Mouse (Mus musculus) G1E (cell line): ENCODE measurements around the gene Ccdc88b. TPM values are rescaled to one million over a fixed set of nuclear protein-coding genes. Genes with fewer than 3 reads are reported as not detected.

Source experiments
- ATAC-seq: 2 replicates; pipeline ENCODE4 v1.8.0; 2016; ENCODE audit warnings: mild to moderate bottlenecking; ENCODE audit not compliant: insufficient number of reproducible peaks, poor library complexity, low FRiP score, severe bottlenecking; ENCODE audit errors: extremely low read depth
- DNase-seq: peaks from one replicate; pipeline ENCODE4 v3.0.0; 2012; ENCODE audit warnings: low spot score
- H3K27me3 ChIP-seq: 2 replicates; pipeline ENCODE4 v1.6.1; 2012; ENCODE audit warnings: mild to moderate bottlenecking, low read length, inconsistent platforms; ENCODE audit not compliant: insufficient read depth
- H3K36me3 ChIP-seq: replicated peaks from 2 replicates; pipeline ENCODE3; 2012; ENCODE audit warnings: mild to moderate bottlenecking, inconsistent platforms
- H3K4me1 ChIP-seq: 2 replicates; pipeline ENCODE4 v1.6.1; 2012; ENCODE audit warnings: low read depth, low read length, inconsistent platforms, mixed read lengths; ENCODE audit not compliant: insufficient read depth
- H3K4me3 ChIP-seq: 2 replicates; pipeline ENCODE4 v1.5.1; 2012; ENCODE audit warnings: low read depth, mild to moderate bottlenecking, inconsistent platforms, low read length, moderate library complexity, mixed read lengths
- H3K9me3 ChIP-seq: replicated peaks from 2 replicates; pipeline ENCODE4 v1.6.1; 2012; ENCODE audit warnings: inconsistent platforms
- CTCF ChIP-seq: IDR thresholded peaks from 2 replicates; pipeline ENCODE4 v1.5.1; 2012; ENCODE audit warnings: low read depth, low read length, inconsistent platforms, mixed read lengths
- GATA1 ChIP-seq: IDR thresholded peaks from 2 replicates; pipeline ENCODE4 v1.6.1; 2012; ENCODE audit warnings: borderline replicate concordance, low read length, inconsistent platforms, mixed read lengths
- GATA2 ChIP-seq: IDR thresholded peaks from 2 replicates; pipeline ENCODE4 v1.6.1; 2012; ENCODE audit warnings: low read depth, low read length, inconsistent platforms, borderline replicate concordance
- POLR2AphosphoS5 ChIP-seq: IDR thresholded peaks from 2 replicates; pipeline ENCODE4 v1.6.1; 2012; ENCODE audit warnings: low read depth, low read length, inconsistent platforms; ENCODE audit not compliant: insufficient replicate concordance
- TAL1 ChIP-seq: conservative IDR thresholded peaks from 2 replicates; pipeline ENCODE4 v1.6.1; 2012; ENCODE audit warnings: low read depth, low read length, inconsistent platforms, mixed read lengths
- polyA plus RNA-seq: library from polyadenylated mRNA; stranded (reverse); fragments of >175 nt; gene quantifications from 2 replicates; pipeline ENCODE4 v1.2.3, GENCODE M21; 2012
- total RNA-seq, 2 experiments: library from RNA; stranded (forward) in 1 of 2; stranded (reverse) in 1 of 2; fragments of 200-1000 nt in 1 of 2; fragments of >200 nt in 1 of 2; fragmentation: Nextera tagmentation in 1 of 2; gene quantifications; 2 replicates each; pipeline ENCODE4 v1.2.3; 2014 to 2017

The Ccdc88b gene
- total and polyA plus RNA-seq, 3 experiments = 14.6 to 102 (median 54.3) TPM

DNA sequence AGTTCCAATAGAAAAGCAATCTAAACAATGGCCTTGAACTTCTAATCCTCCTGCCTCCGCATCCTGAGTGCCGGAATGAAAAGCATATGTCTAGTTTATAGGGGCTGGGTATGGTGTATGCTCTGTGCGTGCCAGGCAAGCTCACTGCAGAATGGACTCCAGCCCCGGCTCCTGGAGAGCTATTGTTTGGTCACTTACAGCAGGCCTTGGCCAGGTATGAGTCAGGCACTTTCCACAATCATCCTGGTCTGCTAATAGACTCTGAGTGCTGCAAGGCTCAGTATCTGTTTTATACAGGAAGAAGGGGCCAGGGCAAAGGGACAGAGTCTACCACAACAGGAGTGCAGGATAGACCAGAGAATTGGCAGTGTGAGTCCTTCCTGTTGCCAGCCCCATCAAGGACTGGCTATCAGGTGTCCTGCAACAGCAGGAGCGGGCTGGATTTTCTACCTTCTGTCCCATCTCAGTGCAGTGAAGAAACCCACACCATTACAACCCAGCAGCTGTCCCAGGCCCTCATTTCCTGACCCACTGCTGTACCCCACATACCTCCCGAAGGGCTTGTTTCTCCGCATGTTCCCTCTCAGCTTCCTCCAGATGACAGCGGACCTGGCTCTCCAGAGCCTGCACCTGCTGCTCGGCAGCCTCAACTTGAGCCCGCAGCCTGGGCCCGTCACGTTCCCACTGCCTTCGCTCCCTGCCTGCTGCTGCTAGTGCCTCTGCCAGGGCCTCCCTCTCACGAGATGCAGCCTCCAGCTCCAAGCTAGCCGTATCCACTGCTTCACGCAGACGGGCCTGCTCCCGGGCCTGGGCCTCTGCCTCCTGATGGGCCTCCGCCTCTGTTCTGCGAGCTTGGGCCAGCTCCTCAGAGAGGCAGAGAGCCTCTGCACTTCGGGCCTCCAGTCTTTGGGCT lies 5.4 kb downstream of the Ccdc88b start:
- Histone ChIP-seq H3K4me3 (no peak overlapping the region; the same call in 1 of the 2 replicates), H3K9me3 (no peaks in the 10 kb centered on the region), H3K4me1 (peaks cover 92% of the 10 kb centered on the region), H3K27me3 (no peaks in the 10 kb centered on the region; the same call in 1 of the 2 replicates), H3K36me3 (peaks cover 94% of the 10 kb centered on the region)
- DNase-seq (no peak), ATAC-seq (no peak)
- TF ChIP-seq GATA2 (no peak), POLR2AphosphoS5 (no peak), TAL1 (no peak), GATA1 (no peak), CTCF (no peak)

DNA sequence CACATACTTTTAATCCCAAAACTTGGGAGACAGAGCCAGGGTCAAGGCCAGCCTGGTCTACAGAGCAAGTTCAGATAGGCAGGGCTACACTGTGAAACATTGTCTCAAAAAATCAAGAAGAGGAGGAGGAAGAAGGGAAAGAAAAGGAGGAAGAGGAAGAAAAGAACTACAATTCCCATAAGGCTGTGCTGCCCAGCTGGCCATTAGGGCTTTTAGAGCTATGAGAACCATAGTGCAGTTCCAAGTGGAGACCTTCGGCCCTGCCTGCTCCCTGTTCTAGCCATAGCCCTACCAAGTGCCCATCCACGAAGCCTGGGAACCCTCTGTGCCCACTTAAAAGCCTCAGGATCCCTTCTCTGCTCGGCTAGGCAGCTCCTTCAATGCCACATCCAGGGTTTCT lies 6.5 kb downstream of the Ccdc88b start:
- TF ChIP-seq GATA2 = no peak
- Histone ChIP-seq H3K36me3 (peaks cover 99% of the 10 kb centered on the region), H3K27me3 (no peaks in the 10 kb centered on the region; the same call in 1 of the 2 replicates), H3K4me3 (no peak overlapping the region), H3K9me3 (no peaks in the 10 kb centered on the region), H3K4me1 (peaks cover 88% of the 10 kb centered on the region)
- DNase-seq = no peak
- no peak for ATAC-seq

DNA sequence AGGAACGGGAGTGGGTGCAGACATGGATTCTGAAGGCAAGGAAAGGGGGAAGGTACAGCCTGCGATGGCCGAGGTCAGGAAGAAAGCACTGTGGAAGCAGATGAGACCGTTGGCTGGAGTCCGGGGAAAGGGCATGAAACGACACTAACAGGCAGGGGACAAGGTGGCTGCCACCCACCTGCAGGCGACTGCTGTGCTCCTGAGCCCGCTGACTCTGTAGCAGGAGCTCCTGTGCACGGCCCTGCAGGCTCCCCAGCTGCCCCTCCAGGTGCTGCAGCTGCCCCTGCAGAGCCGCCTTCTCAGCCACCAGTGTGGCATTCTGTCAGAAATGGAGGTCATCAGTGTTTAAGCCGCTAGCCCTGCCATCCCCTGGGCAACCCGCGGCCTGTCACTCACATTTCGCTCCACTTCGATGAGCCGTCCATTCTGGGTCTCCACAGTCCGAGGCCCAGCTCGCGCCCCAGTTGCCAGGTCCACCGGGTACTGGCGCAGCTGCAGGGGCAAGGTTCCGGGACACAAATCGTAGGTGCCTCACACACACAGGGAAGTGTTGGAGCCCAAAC lies 8.4 kb downstream of the Ccdc88b start:
- no peaks in the 10 kb centered on the region; the same call in 1 of the 2 replicates for H3K27me3 ChIP-seq
- peaks cover 100% of the 10 kb centered on the region for H3K36me3 ChIP-seq

DNA sequence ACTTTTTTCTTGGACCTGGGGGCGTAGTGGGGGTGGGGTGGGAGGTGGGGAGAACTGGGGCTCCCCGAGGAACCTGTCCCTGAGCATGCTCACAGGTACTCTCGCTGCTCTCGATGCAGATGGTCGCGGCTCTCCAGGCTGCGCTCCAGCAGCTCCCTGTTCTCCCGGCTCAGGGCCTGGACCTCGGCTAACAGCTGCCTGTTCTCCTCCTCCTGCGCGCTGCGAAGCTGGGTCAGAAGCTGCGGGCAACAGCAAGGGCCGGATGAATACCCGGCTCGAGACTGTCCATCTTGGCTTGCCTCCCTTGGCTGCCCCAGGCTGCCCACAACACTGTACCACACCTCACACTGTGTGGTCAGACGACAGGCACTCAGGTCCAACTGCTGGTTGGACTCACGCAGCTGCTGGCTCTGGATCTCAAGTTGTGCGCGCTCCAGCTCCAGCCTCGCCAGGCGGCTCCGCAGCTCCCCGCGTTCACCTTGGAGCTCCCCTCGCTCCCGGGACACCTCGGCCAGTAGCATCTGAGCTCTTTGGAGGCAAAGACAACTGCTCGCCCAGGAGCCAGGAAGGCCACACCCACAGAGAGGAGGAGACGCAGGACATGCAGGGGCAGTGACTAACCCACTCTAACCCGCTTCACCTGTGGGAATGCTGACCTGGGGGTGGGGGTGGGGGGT lies 10.0 kb downstream of the Ccdc88b start:
- no peak for TF ChIP-seq GATA1
- TF ChIP-seq CTCF = no peak
- H3K27me3 ChIP-seq = no peaks in the 10 kb centered on the region; the same call in 1 of the 2 replicates
- DNase-seq (no peak), ATAC-seq (no peak)
- no peak overlapping the region for H3K4me3 ChIP-seq
- H3K36me3 ChIP-seq = peaks cover 93% of the 10 kb centered on the region
- H3K4me1 ChIP-seq = peaks cover 54% of the 10 kb centered on the region
- H3K9me3 ChIP-seq = no peaks in the 10 kb centered on the region

More for the DNA sequence above, 8.4 kb downstream of the Ccdc88b start:
- DNase-seq (no peak), ATAC-seq (no peak)
- no peaks in the 10 kb centered on the region for H3K9me3 ChIP-seq
- peaks cover 69% of the 10 kb centered on the region for H3K4me1 ChIP-seq
- TF ChIP-seq POLR2AphosphoS5 = no peak
- TF ChIP-seq GATA1 = no peak
- no peak for TF ChIP-seq TAL1
- TF ChIP-seq GATA2 = no peak
- TF ChIP-seq CTCF = no peak
- no peak overlapping the region for H3K4me3 ChIP-seq

DNA sequence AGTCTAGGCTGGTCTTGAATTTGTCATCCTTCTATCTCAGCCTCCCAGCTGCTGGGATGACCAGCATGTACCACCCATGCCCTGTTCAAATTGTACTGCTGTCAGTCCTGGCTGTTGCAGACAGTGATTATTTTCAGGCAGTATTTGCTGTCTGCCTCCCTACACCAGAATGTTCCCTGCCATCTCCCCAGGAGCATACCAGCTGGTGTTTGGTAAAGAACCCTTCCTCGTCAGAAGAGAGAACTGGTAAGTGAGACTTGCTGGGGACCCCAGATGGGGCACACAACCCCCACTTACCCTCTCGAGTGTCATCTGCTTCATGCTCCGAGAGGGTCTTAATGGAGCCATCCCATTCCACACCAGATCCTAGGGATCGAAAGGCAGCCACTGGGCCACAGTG lies 12.0 kb downstream of the Ccdc88b start:
- no peaks in the 10 kb centered on the region; the same call in 1 of the 2 replicates for H3K27me3 ChIP-seq
- no peak overlapping the region for H3K4me3 ChIP-seq
- H3K4me1 ChIP-seq = peaks cover 44% of the 10 kb centered on the region
- no peaks in the 10 kb centered on the region for H3K9me3 ChIP-seq
- DNase-seq (no peak), ATAC-seq (no peak)
- TF ChIP-seq GATA2 (no peak), CTCF (no peak), TAL1 (no peak), POLR2AphosphoS5 (no peak), GATA1 (no peak)
- H3K36me3 ChIP-seq = peaks cover 74% of the 10 kb centered on the region

DNA sequence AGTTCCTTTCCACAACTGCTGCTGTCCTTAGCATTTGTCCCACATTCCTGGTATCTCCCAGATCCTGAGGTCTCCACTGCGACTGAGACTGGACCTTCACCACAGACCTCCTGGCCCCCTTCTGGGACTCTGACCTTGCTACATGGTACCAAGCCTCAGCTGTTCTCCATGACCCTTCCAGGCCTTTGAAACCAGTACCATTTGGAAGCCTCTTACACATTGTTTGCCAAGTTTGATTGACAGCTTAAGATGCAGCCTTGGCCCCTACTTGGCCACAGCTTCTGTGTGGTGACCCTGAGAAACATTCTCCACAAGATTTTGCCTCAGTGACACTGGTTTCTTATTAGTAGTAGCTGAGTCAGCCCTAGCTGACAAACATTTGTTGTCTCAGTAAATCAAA lies 15.7 kb downstream of the Ccdc88b start:
- H3K27me3 ChIP-seq = no peaks in the 10 kb centered on the region
- H3K4me1 ChIP-seq = peaks cover 36% of the 10 kb centered on the region
- H3K36me3 ChIP-seq = peaks cover 60% of the 10 kb centered on the region
- no peaks in the 10 kb centered on the region for H3K9me3 ChIP-seq
- no peak for TF ChIP-seq TAL1
- ATAC-seq = no peak
- DNase-seq = no peak
- no peak overlapping the region for H3K4me3 ChIP-seq

DNA sequence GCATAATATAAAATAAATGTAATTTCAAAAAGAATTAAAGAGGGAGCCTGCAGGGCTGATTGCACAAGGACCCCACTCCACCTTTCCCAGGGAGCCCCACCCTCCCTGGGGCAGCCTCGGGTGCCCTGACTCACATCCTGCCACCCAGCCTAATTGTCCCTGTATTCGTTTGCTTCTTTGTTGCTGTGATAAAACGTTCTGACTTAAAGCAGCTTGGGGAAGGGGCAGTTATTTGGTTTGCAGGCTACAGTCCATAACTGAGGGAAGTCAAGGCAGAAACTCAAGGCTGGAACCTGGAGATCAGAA lies 16.8 kb downstream of the Ccdc88b start:
- no peak overlapping the region; the same call in 1 of the 2 replicates for H3K4me3 ChIP-seq
- H3K36me3 ChIP-seq = peaks cover 60% of the 10 kb centered on the region
- TF ChIP-seq TAL1 = no peak
- TF ChIP-seq GATA1 = no peak
- TF ChIP-seq CTCF = no peak
- no peak for TF ChIP-seq GATA2
- TF ChIP-seq POLR2AphosphoS5 = no peak
- H3K9me3 ChIP-seq = no peaks in the 10 kb centered on the region
- DNase-seq = no peak
- peaks cover 29% of the 10 kb centered on the region for H3K4me1 ChIP-seq
- H3K27me3 ChIP-seq = no peaks in the 10 kb centered on the region
- no peak for ATAC-seq
